Mouse (Mus musculus) kidney, embryonic 14.5 days (tissue): ENCODE data around the gene Ppard. TPM values are rescaled to one million over a fixed set of nuclear protein-coding genes. Genes with fewer than 3 reads are reported as not detected.
A peak's percentile ranks its signal among the peaks of the same experiment; 100 is the strongest.
"Not testable (repeated sequence)": the region's sequence is repeated elsewhere in the genome, so short reads cannot be mapped to it uniquely, and the experiment has no call there.

Source experiments
- ATAC-seq: fragments of 200-750 bp; cut with Nextera tagmentation; 2 replicates; pipeline ENCODE4 v1.8.0; 2017; ENCODE audit warnings: moderate number of reproducible peaks, mild to moderate bottlenecking, moderate TSS enrichment, moderate library complexity; ENCODE audit not compliant: low FRiP score, low TSS enrichment
- H3K27ac ChIP-seq: fragments of 300-500 bp; sonication (generic); 2 replicates; pipeline ENCODE4 v1.5.1; 2014; ENCODE audit warnings: low read depth, mild to moderate bottlenecking, low read length, moderate library complexity, mixed read lengths
- H3K27me3 ChIP-seq: fragments of 300-500 bp; sonication (generic); 2 replicates; pipeline ENCODE4 v1.6.1; 2014; ENCODE audit warnings: mild to moderate bottlenecking, low read length; ENCODE audit not compliant: control insufficient read depth, insufficient read depth
- H3K36me3 ChIP-seq: fragments of 300-500 bp; sonication (generic); 2 replicates; pipeline ENCODE4 v1.6.1; 2014; ENCODE audit warnings: low read length, mixed read lengths; ENCODE audit not compliant: control insufficient read depth, insufficient read depth
- H3K4me1 ChIP-seq: fragments of 300-500 bp; sonication (generic); 2 replicates; pipeline ENCODE4 v1.6.1; 2014; ENCODE audit warnings: low read length, mixed read lengths; ENCODE audit not compliant: control insufficient read depth, insufficient read depth
- H3K4me2 ChIP-seq: fragments of 300-500 bp; sonication (generic); replicated peaks from 2 replicates; pipeline ENCODE4 v1.6.1; 2014; ENCODE audit warnings: low read depth, mild to moderate bottlenecking, low read length
- H3K4me3 ChIP-seq: fragments of 300-500 bp; sonication (generic); 2 replicates; pipeline ENCODE4 v1.5.1; 2014; ENCODE audit warnings: mild to moderate bottlenecking, low read length
- H3K9ac ChIP-seq: fragments of 300-500 bp; sonication (generic); 2 replicates; pipeline ENCODE4 v1.6.1; 2014; ENCODE audit warnings: low read depth, mild to moderate bottlenecking, low read length, moderate library complexity
- H3K9me3 ChIP-seq: fragments of 300-500 bp; sonication (generic); 2 replicates; pipeline ENCODE4 v1.6.1; 2016; ENCODE audit warnings: low read length; ENCODE audit not compliant: control insufficient read depth
- WGBS: fragments of 180-500 bp; shearing (Covaris S2); extraction: QIAGEN DNeasy Blood & Tissue Kit; methylation state at CpG from one replicate; pipeline ENCODE4 v1.1.7; 2014; 5-methylcytosine and 5-hydroxymethylcytosine counted together
- polyA plus RNA-seq: library from polyadenylated mRNA; unstranded; fragments of >200 nt; fragmentation: Nextera tagmentation; extraction: Ambion mirVana; gene quantifications from 2 replicates; pipeline ENCODE4 v1.2.1, GENCODE M21; 2014

Gene Ppard
- polyA plus RNA-seq, 1 experiment from 2014 or later, result 2.3 TPM

DNA sequence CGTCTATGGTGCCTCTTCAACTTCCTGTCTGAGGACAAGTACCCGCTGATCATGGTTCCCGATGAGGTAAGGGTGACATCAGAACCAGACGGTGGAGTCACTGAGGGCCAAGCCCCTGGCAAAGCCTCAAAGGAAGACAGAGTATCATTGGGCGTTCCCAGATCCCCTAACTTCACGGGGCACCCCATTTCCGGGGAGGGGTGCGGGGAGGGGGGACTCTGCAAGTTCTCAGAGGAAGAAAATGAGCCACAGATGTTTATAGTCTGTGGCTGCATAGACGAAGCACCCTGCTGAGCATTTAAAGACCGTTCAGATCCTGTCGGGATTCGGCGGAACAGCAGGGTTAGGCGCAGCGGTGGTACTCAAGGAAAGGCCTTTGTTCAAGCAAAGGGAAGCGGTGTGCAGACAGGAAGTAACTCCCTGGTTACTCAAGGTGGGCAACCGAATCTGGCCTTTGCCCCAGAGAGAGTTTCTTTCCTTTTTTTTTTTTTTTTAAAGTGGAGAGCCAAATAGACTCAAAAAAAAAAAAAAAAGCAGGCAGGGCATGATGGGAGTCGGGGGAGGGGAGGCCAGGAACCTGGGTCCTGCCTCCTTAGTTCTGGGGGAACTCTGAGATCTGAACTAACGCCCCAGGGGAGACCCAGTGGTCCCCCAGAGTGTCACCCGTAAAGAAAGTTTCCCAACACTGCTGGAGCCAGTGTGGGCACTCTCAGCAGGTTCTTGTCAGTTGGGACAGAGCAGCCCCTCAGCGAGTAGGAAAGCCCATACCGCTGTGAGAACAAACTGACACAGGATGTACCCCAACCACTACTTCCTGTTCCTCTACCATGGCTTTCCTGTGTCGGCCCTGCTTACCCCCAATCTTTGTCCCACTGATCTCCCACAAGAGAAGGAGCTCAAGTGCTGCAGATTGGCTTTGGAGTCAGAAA is 14.5 kb upstream of the Ppard start:
- no peak overlapping the region for H3K4me2 ChIP-seq
- no peaks in the 10 kb centered on the region for H3K36me3 ChIP-seq
- WGBS, result 29% methylated on average over 23 of the region's 23 CpGs
- H3K9ac ChIP-seq, result no peak overlapping the region
- H3K4me3 ChIP-seq, result no peak overlapping the region
- peaks cover under 1% of the 10 kb centered on the region; the same call in 1 of the 2 replicates for H3K4me1 ChIP-seq
- H3K27me3 ChIP-seq, result no peaks in the 10 kb centered on the region
- no peak for ATAC-seq
- H3K9me3 ChIP-seq, result no peaks in the 10 kb centered on the region
- no peak overlapping the region for H3K27ac ChIP-seq

DNA sequence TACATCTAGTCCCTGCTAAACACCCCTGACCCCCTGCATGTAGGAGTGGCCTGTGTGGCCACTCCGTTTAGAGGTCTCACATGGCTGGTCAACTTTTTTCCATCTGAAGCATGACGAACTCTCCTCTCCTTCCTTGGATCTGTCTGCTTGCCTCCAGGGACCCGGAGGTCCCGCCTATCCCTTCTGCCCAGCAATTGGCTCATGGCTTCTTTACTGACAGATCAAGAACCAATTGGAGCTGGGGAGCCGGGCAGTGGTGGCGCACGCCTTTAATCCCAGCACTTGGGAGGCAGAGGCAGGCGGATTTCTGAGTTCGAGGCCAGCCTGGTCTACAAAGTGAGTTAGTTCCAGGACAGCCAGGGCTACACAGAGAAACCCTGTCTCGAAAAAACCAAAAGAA is 10.0 kb upstream of the Ppard start:
- ATAC-seq, H3K4me3 ChIP-seq, H3K27me3 ChIP-seq, H3K9me3 ChIP-seq, H3K9ac ChIP-seq, H3K36me3 ChIP-seq, H3K27ac ChIP-seq, H3K4me2 ChIP-seq: not testable (repeated sequence)
- peaks cover 15% of the 10 kb centered on the region for H3K4me1 ChIP-seq
- WGBS, result 90% methylated on average over 10 of the region's 10 CpGs

DNA sequence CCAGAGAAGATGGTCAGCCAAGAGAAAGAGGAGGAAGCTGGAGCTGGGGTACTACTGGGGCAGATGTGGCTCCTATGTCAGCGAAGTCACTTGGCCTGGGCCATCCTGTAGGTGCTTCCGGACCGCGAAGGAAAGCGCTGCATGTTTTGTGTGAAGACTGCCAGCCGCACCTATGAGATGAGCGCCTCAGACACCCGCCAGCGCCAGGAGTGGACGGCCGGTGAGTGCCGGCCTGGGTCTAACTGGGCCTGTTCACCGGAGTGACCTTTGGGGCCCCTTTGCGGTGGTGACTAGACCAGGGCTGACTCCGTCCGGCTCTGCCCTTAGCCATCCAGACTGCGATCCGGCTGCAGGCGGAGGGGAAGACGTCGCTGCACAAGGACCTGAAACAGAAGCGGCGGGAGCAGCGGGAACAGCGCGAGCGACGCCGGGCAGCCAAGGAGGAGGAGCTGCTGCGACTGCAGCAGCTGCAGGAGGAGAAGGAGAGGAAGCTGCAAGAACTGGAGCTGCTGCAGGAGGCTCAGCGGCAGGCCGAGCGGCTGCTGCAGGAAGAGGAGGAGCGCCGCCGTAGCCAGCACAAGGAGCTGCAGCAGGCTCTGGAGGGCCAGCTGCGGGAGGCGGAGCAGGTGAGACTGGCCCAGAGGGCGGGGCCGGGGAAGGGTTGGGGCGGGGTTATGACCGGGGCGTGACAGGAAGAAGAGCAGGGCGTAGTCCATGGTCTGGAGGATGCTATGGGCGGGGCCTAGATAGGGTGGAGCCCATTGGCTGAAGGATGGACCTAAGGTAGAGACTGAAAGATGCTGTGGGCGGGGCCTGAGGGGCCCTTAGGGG is 8.7 kb upstream of the Ppard start:
- Histone ChIP-seq H3K27me3 (no peaks in the 10 kb centered on the region), H3K27ac (peak overlapping the region; percentile 74), H3K4me3 (peak overlapping the region; percentile 55), H3K9ac (peak overlapping the region; percentile 78), H3K9me3 (no peaks in the 10 kb centered on the region), H3K36me3 (no peaks in the 10 kb centered on the region), H3K4me2 (peak overlapping the region; percentile 96), H3K4me1 (peaks cover 15% of the 10 kb centered on the region)
- WGBS, result 1% methylated on average over 46 of the region's 46 CpGs
- ATAC-seq, result peak; percentile 89

DNA sequence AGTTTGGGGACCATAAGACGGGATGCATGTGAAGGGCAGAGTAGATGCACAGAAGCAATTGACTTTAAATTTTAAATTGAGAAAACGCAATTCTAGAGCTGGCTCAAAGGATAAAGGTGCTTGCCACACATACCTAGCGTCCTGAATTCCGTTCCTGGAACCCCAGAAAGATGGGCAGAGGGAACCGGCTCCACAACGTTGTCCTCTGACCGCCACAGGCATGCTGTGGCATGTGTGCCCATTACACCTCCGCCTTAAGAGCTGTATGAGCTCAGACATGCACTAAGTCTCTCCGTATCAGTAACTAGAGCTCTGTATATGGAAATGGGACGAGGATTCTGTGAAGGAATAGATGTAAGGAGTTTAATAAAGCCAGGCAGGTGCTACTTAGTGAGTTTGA is 7.9 kb upstream of the Ppard start:
- WGBS, result 90% methylated on average over 10 of the region's 10 CpGs
- Histone ChIP-seq H3K36me3 (no peaks in the 10 kb centered on the region), H3K4me3 (no peak overlapping the region), H3K9me3 (no peaks in the 10 kb centered on the region), H3K27ac (0 out of 2 replicates have a peak overlapping the region, but pooled peaks have one; percentile 19), H3K9ac (no peak overlapping the region), H3K27me3 (no peaks in the 10 kb centered on the region), H3K4me1 (peaks cover 15% of the 10 kb centered on the region), H3K4me2 (no peak overlapping the region)
- no peak for ATAC-seq

DNA sequence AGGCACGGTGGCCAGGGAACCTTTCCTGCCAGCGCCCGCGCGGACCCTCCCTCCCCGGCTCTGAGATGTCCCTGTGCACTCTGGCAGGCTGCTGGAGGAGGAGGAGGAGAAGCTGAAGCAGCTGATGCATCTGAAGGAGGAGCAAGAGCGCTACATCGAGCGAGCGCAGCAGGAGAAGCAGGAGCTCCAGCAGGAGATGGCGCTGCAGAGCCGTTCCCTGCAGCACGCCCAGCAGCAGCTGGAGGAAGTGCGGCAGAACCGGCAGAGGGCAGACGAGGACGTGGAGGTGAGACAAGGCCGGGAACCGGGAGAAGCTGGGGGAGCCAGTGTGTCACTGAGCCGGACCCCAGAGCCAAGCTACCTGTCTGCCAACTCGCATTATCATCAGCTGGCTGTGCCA is 6.5 kb upstream of the Ppard start:
- Histone ChIP-seq H3K9me3 (no peaks in the 10 kb centered on the region), H3K4me1 (peaks cover 15% of the 10 kb centered on the region), H3K36me3 (no peaks in the 10 kb centered on the region), H3K4me3 (peak overlapping the region; percentile 28; the same call in 1 of the 2 replicates), H3K4me2 (peak overlapping the region; percentile 53), H3K9ac (peak overlapping the region; percentile 32; the same call in 1 of the 2 replicates), H3K27ac (no peak overlapping the region), H3K27me3 (no peaks in the 10 kb centered on the region)
- WGBS, result 1% methylated on average over 20 of the region's 21 CpGs
- peak; percentile 67 for ATAC-seq

DNA sequence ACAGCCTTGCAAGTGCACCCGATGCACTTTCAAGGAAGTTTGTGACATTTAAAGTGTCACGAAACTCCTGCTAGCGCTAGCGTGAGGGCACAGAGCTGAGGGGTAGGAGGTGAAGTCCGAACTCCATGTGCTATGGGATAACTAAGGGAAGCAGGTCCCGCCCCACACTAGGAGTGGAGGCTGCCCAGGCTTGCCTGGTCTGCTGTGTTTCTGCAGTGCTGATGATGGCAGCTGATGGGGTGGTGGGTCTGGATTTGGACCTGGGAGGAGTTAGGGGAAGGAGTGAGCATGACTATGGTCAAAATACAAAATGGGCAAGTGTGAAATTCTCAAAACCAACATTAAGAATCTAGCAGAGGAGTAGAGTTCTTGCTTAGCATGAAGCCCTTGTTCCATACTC is 2.0 kb upstream of the Ppard start:
- no peaks in the 10 kb centered on the region for H3K27me3 ChIP-seq
- H3K4me2 ChIP-seq, result no peak overlapping the region
- no peaks in the 10 kb centered on the region for H3K36me3 ChIP-seq
- H3K9me3 ChIP-seq, result no peaks in the 10 kb centered on the region
- H3K9ac ChIP-seq, result no peak overlapping the region
- H3K4me3 ChIP-seq, result no peak overlapping the region
- no peak for ATAC-seq
- WGBS, result 79% methylated on average over 6 of the region's 6 CpGs
- peaks cover 13% of the 10 kb centered on the region for H3K4me1 ChIP-seq
- H3K27ac ChIP-seq, result no peak overlapping the region

DNA sequence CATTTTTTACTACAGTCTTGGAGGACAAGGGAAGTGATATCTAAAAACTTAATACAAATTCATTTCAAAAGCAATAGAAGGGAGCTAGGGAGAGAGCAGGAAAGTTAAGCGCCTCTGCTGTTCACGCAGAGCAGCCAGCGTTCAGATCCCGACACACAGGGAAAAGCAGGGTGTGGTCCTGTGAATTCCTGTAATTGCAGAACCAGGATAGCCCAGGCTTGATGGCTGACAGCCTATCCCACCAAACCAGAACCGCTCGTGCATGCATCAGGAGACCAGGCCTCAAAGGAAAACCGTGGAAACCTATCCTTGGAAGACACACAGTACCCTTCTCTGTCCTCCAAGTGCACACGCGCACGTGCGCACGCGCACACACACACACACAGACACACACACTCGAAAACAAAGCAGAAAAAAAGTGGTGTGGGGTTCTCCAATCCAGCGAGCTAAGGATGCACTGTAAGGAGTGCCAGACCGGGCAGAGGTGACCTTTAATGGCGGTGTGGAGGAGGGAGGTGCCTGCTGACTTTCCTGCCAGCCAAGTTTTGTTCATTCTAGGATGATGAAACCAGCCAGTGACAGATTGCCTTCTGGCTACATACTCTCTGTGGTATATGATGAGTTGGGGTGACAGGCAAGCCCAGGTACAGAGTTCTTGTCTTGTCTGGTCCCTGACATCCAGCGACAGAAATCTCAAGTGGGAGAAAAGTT is 1.3 kb upstream of the Ppard start:
- no peak overlapping the region for H3K9ac ChIP-seq
- no peaks in the 10 kb centered on the region for H3K27me3 ChIP-seq
- no peak overlapping the region for H3K4me3 ChIP-seq
- no peak overlapping the region for H3K4me2 ChIP-seq
- peaks cover 13% of the 10 kb centered on the region for H3K4me1 ChIP-seq
- WGBS, result 82% methylated on average over 18 of the region's 18 CpGs
- no peak for ATAC-seq
- H3K36me3 ChIP-seq, result no peaks in the 10 kb centered on the region
- no peaks in the 10 kb centered on the region for H3K9me3 ChIP-seq
- no peak overlapping the region for H3K27ac ChIP-seq

DNA sequence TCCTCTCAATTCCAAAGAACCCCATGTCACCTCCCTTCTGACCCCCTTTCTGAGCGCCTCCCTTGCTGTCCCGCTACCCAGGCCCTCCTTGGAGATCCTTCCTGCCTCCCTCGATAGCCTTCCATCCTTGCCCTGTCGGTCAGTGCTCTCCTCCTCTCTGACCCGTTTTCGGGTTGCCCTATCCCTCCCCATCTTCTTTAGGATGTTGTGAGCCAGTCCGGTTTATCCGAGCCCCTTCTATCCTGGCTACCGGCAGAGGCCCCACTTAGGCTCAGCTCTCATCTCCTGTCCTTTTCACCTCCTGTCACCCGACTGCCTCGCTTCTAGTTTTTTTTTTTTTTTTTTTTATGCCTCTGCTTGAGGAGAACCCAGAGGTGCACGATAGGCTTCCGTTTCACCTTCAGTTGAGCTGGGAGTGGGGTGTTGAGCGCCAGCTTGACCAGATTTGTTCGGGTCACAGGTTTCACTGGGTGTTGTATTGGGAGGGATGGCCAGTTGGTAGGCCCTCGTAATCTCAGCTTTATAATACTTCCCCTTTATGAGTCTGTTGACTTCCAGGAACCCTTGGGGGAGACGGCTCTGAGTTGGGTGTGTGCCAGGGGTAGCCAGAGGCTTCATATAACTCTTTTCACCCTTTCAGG is 711 bp downstream of the Ppard start:
- no peak for ATAC-seq
- Histone ChIP-seq H3K4me2 (peak overlapping the region; percentile 84), H3K27ac (no peak overlapping the region; the same call in 1 of the 2 replicates), H3K36me3 (0 out of 2 replicates have a peak, but pooled peaks cover 4% of the 10 kb centered on the region), H3K4me3 (peak overlapping the region; percentile 76), H3K9me3 (no peaks in the 10 kb centered on the region), H3K27me3 (no peaks in the 10 kb centered on the region), H3K9ac (peak overlapping the region; percentile 84), H3K4me1 (peaks cover 11% of the 10 kb centered on the region)
- WGBS, result 4% methylated on average over 17 of the region's 17 CpGs
